Mouse (Mus musculus) spleen, postnatal 0 days (tissue): ENCODE data around the gene Ppp4r3a. TPM values are rescaled to one million over a fixed set of nuclear protein-coding genes. Genes with fewer than 3 reads are reported as not detected.

Source experiments
- microRNA counts: library from miRNA; unstranded; fragments of <30 nt; microRNA quantifications from one replicate; lab custom pipeline; 2015
- polyA plus RNA-seq: library from polyadenylated mRNA; unstranded; fragments of >200 nt; fragmentation: Nextera tagmentation; extraction: Ambion mirVana; gene quantifications from 2 replicates; pipeline ENCODE4 v1.2.1, GENCODE M21; 2015

Gene Ppp4r3a
- 23.3 and 23.4 TPM in 2 replicates for polyA plus RNA-seq

DNA sequence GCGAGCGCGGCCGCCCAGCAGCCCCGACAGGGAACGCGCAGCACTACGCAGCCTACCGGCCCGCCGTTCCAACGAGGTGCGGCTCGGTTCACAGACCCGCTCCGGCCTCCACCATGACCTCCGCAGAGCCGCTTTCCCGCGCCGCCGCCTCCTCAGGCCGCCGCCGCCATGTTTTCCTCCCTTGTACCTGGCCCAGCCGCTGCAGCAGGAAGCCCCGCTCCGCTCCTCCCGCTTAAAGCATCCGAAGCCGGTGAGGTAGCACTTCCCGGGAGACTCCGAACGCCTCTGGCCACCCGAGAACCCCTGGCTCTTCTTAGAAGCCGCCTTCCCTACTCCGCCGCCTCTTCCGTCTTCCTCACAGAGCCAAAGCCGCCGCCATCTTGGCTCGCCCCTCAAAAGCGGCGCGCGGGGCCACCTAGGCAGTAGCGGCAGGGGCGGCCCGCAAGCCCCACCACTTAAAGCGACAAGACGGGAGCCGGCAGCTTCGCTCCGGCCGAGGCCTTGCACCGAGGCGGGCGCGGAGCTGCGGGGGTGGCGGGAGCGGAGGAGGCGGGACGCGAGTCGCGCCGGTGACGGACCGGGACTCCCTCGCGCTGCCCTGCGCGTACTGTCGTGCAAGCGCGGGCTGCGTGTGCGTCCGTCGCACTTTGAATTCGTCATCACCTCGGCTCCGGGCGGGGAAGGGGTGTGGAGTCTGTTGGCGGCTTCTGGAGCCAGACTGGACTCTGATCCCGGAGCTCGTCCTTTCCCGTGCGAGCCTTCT lies at the start of gene Ppp4r3a:
TSS of gene Ppp4r3a (minus strand) at position 627 of the 763 bp plus-strand sequence.

DNA sequence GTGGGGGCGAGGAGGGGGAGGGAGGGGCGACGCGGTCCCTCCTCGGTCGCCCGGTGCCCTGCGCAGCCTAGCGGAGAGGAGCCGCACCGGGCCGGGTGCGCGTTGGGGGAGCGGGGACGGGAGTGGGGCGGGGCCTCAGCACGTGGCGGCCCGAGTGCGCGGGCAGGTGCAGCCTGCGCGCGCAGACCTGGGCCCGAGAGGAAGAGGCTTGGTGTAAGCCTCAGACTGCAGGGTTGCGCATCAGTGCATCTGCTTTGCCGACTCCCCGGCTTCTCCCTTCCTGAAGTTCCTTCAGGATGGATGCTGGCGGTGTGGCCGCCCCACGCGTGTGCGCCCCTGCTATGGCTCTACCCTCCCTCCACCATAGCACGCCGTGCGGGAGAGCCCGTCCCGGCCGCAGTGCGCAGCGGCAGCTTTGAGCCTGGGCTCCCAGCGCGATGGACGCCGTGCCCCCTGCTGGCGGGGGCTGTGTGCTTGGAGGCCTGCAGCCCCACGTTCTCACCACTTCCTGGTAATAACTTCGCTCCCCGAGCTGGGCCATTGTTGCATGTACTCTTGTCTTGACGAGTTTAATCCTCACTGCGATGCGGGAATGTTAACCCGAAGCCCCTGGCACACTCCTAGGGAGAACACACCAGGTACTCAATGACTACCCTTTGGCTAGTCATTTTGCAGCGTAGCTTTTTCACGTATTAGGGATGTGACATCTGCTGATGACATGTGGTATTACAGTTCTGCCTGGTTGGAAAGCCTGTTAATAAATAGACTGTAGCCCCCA lies 54.4 kb downstream of the Ppp4r3a start, which contains the start of gene Ccdc88c:
TSS of gene Ccdc88c (minus strand) at position 103 of the 778 bp plus-strand sequence.

MicroRNAs encoded within 50 kb of the gene (microRNA counts, 519-probe panel; counts per million panel counts)
- microRNA mmu-miR-1190 (lab: Ali Mortazavi, UCI): 88.3 counts per million

Other genes with a start within 250 kb of the Ppp4r3a start
- 0.35 and 0.55 TPM in 2 replicates for gene Gpr68, start 175.5 kb downstream of the Ppp4r3a start, polyA plus RNA-seq
- gene Ccdc88c, start 54.6 kb downstream of the Ppp4r3a start, polyA plus RNA-seq: 14.0 and 16.6 TPM in 2 replicates